Mouse (Mus musculus) cortical plate, adult 2 months (tissue): ENCODE results near the gene Il18rap. TPM values are rescaled to one million over a fixed set of nuclear protein-coding genes. Genes with fewer than 3 reads are reported as not detected.
"Not testable (repeated sequence)": the region's sequence is repeated elsewhere in the genome, so short reads cannot be mapped to it uniquely, and the experiment has no call there.

Source experiments
- H3K27ac ChIP-seq: fragments of 200-500 bp; 2 replicates; pipeline ENCODE4 v1.5.1; 2012; ENCODE audit warnings: low read length, control low read depth, inconsistent platforms; ENCODE audit not compliant: insufficient read depth
- H3K4me1 ChIP-seq: fragments of 200-500 bp; 2 replicates; pipeline ENCODE4 v1.6.1; 2011; ENCODE audit warnings: low read length; ENCODE audit not compliant: control insufficient read depth, insufficient read depth
- H3K4me3 ChIP-seq: fragments of 200-500 bp; 2 replicates; pipeline ENCODE4 v1.5.1; 2011; ENCODE audit warnings: mild to moderate bottlenecking, low read length, control low read depth; ENCODE audit not compliant: insufficient read depth
- CTCF ChIP-seq: fragments of 200-500 bp; IDR thresholded peaks from 2 replicates; pipeline ENCODE4 v1.5.1; 2011; ENCODE audit warnings: mild to moderate bottlenecking, control low read depth, low read length; ENCODE audit not compliant: insufficient read depth; ENCODE audit errors: extremely low read depth
- POLR2A ChIP-seq: fragments of 200-500 bp; IDR thresholded peaks from 2 replicates; pipeline ENCODE4 v1.6.1; 2011; ENCODE audit warnings: mild to moderate bottlenecking, low read length, control low read depth; ENCODE audit not compliant: insufficient read depth; ENCODE audit errors: extremely low read depth
- polyA plus RNA-seq: library from polyadenylated mRNA; depleted of rRNA; stranded (reverse); fragments of >200 nt; gene quantifications from 2 replicates; pipeline ENCODE4 v1.2.3, GENCODE M21; 2012

Gene Il18rap
- polyA plus RNA-seq, 1 experiment = 0.02 TPM

- Histone ChIP-seq H3K4me1 (no peaks in the 10 kb centered on the region), H3K27ac (no peak overlapping the region), H3K4me3 (no peak overlapping the region)
- TF ChIP-seq POLR2A (no peak), CTCF (no peak)
Observed at GRCm38 (mm10) chr1:40537577-40537976, 22.4 kb downstream of the Il18rap start.

GRCm38 (mm10) chr1:40544650-40545049, 29.5 kb downstream of the Il18rap start:
- Histone ChIP-seq H3K27ac (no peak overlapping the region), H3K4me1 (no peaks in the 10 kb centered on the region), H3K4me3 (no peak overlapping the region)
- no peak for TF ChIP-seq POLR2A
- TF ChIP-seq CTCF = peak; percentile 75

- H3K4me1 ChIP-seq = no peaks in the 10 kb centered on the region
- no peak overlapping the region for H3K4me3 ChIP-seq
- TF ChIP-seq POLR2A = no peak
- TF ChIP-seq CTCF = no peak
Observed at GRCm38 (mm10) chr1:40546645-40547044, 31.5 kb downstream of the Il18rap start.

GRCm38 (mm10) chr1:40547064-40547572, 32.0 kb downstream of the Il18rap start:
- H3K4me3 ChIP-seq = no peak overlapping the region
- H3K4me1 ChIP-seq = no peaks in the 10 kb centered on the region
- H3K27ac ChIP-seq = no peak overlapping the region
- TF ChIP-seq POLR2A (no peak), CTCF (no peak)

More at GRCm38 (mm10) chr1:40546645-40547044, 31.5 kb downstream of the Il18rap start:
- no peak overlapping the region for H3K27ac ChIP-seq

- TF ChIP-seq CTCF (no peak), POLR2A (no peak)
- no peak overlapping the region for H3K27ac ChIP-seq
- H3K4me3 ChIP-seq = no peak overlapping the region
- no peaks in the 10 kb centered on the region for H3K4me1 ChIP-seq
Observed at GRCm38 (mm10) chr1:40547762-40548161, 32.6 kb downstream of the Il18rap start.

GRCm38 (mm10) chr1:40569374-40569773, 54.2 kb downstream of the Il18rap start:
- Histone ChIP-seq H3K4me3 (no peak overlapping the region), H3K4me1 (no peaks in the 10 kb centered on the region), H3K27ac (no peak overlapping the region)
- TF ChIP-seq CTCF (no peak), POLR2A (no peak)

GRCm38 (mm10) chr1:40579784-40580183, 64.6 kb downstream of the Il18rap start, which contains the start of gene Slc9a4:
TSS of gene Slc9a4 (plus strand) at chr1:40580081.
- no peak within 1 kb of the TSS for H3K27ac ChIP-seq
- no peaks in the 10 kb centered on the region for H3K4me1 ChIP-seq
- TF ChIP-seq CTCF = peak; percentile 88
- no peak for TF ChIP-seq POLR2A
- H3K4me3 ChIP-seq = no peak within 1 kb of the TSS

GRCm38 (mm10) chr1:40580269-40580668, 65.1 kb downstream of the Il18rap start:
- no peak overlapping the region for H3K27ac ChIP-seq
- H3K4me3 ChIP-seq = no peak overlapping the region
- no peaks in the 10 kb centered on the region for H3K4me1 ChIP-seq
- TF ChIP-seq CTCF (no peak), POLR2A (no peak)

GRCm38 (mm10) chr1:40586776-40587175, 71.6 kb downstream of the Il18rap start:
- Histone ChIP-seq H3K4me3 (no peak overlapping the region), H3K27ac (no peak overlapping the region), H3K4me1 (no peaks in the 10 kb centered on the region)
- TF ChIP-seq POLR2A = no peak
- TF ChIP-seq CTCF = no peak

- Histone ChIP-seq H3K27ac (no peak overlapping the region), H3K4me3 (no peak overlapping the region), H3K4me1 (no peaks in the 10 kb centered on the region)
- no peak for TF ChIP-seq CTCF
- no peak for TF ChIP-seq POLR2A
Observed at GRCm38 (mm10) chr1:40590931-40591330, 75.8 kb downstream of the Il18rap start.

- TF ChIP-seq POLR2A (no peak), CTCF (no peak)
Observed at GRCm38 (mm10) chr1:40597822-40598221, 82.7 kb downstream of the Il18rap start.

GRCm38 (mm10) chr1:40599661-40600060, 84.5 kb downstream of the Il18rap start:
- H3K4me1 ChIP-seq, H3K27ac ChIP-seq, H3K4me3 ChIP-seq: not testable (repeated sequence)

More at GRCm38 (mm10) chr1:40597822-40598221, 82.7 kb downstream of the Il18rap start:
- Histone ChIP-seq H3K27ac (no peak overlapping the region), H3K4me3 (no peak overlapping the region), H3K4me1 (no peaks in the 10 kb centered on the region)
